Mouse (Mus musculus) E14TG2a.4 (cell line): ENCODE measurements at regions not wholly inside any gene's neighbourhood (a gene's known extent, or its start where the extent isn't known, plus 50 kb on each side); places are given as distances from the start of the nearest gene placed in this dataset.

Experiments
- CTCF ChIP-seq: conservative IDR thresholded peaks from 2 replicates; pipeline ENCODE4 v1.5.1; 2014; ENCODE audit warnings: low read length
- NANOG ChIP-seq: IDR thresholded peaks from 2 replicates; pipeline ENCODE4 v1.6.1; 2014; ENCODE audit warnings: borderline replicate concordance, low read length, mixed read lengths
- POU5F1 ChIP-seq: IDR thresholded peaks from 2 replicates; pipeline ENCODE4 v1.6.1; 2014; ENCODE audit warnings: low read length, borderline replicate concordance

- TF ChIP-seq CTCF (no peak), NANOG (no peak), POU5F1 (no peak)
These were observed 57.1 kb upstream of the Sash1 start for GRCm38 (mm10) chr10:8942967-8943471.
